Mouse (Mus musculus) right cerebral cortex, postnatal 25 days (tissue): ENCODE results near the gene Crbn.

Experiments used
- DNase-seq: peaks from one replicate; pipeline ENCODE4 v3.0.0; 2022

Gene Crbn

DNA sequence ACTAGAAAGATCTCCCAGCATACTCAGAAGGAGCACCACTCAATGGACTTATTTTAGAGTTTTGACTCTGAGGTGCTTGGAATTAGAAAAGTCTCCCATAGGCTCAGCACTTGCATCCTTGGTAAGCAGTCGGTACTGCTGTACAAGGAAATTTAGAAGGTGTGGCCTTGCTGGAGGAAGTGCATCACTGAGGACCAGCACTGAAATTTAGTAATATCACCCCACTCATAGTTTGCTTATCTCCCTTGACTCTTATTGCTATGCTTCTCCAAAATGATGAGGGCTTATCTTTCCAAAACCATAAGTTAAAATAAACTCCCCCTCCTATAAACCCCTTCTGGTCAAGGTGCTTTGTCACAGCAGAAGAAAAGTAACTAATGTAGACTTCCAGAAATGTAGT lies 38.4 kb downstream of the Crbn start:
- DNase-seq = no peak

DNA sequence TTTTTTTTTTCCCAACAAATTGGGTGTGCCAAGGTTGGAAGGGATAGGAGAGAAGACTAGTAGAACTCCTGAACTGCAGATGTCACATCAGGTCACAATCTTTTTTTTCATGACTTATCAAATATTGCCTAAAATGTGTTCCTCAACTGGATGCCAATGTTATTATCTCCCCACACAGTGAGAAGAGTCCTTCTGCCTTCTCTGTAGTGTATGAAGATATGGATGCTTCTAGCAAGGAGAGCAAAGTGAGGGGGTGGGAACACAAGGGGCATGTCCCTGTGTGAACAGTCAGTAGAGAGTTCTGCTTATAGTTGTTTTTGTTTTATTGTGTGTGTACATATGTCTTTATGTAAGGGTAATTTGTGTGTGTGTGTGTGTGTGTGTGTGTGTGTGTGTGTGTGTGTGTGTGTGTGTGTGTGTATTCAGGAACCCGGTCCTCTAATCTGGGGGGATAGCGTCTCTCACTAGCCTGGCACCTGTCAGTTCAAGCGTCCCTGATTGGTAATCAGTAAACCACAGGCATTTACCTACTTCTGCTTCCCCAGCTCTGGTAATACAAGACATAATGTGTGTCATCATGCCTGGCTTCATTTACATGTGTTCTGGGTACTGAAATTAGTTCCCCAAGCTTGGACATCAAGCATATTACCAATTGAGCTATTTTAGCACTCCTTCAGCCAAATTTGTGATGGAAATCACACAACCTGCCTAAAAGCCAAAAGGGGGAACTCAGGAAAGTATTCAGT lies 39.2 kb downstream of the Crbn start:
- DNase-seq = no peak

DNA sequence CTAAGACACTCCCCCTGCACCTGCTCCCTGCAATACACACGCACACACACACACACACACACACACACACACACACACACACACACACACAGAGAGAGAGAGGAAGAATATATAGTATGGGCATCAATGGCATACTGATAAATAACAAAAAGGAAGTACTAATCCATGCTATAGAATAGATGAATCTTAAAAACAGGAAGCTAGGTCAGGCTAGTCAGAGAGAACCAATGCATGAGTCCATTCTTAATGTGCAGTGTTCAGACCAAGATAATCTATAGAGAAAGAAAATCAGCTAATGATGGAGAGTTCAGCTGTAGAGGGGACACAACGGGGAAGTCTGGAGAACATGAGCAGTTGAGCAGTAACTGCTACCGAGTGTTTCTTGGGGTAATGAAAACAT lies 41.6 kb downstream of the Crbn start:
- no peak for DNase-seq

DNA sequence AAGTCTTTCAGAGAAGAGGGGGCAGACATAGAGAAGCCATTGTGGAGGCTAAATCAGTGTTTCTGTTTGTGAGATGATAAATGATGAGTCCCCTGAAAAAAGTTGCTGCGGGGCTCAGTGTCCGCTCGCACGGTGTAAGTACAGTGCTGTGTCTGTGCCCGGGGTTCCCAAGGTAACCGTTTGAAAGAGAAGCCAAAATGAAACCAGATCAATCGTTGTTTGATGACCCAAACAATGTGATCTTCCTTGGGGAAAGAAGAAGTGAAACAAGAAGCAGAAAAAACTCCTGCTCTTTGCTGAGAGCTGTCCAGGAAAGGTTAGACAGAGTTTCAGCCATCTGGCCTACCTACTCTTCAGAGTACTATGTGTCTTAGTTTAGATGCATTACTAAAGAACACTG lies 49.6 kb downstream of the Crbn start:
- DNase-seq = no peak

DNA sequence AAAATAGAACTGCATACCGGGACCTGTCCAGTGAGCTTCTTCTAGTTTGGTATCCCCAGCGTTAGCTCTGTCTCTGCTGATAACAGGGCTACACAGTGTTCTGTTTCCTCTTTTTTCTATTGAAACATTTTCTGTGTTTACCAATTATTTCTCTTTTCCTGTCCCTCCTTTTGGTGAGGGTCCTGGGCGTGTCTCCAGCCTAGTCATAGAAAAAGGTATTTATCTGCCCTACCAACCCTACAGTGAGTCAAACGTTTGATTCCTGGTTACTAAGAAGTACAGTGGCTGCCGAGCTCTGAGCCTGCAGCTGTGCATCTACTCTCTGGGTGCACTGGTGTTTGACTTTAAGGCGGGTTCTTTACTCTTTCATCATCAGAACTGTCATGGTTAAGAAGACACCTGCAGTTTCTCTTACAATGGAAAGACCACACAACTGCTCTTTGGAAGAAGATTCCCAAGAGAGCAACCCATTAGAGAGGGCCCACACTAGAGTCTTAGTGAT lies 50.9 kb downstream of the Crbn start, which contains the start of gene Il5ra:
Gene Il5ra, minus strand, starts transcription at position 151 of the 502 bp plus-strand sequence.
- DNase-seq = no peak

DNA sequence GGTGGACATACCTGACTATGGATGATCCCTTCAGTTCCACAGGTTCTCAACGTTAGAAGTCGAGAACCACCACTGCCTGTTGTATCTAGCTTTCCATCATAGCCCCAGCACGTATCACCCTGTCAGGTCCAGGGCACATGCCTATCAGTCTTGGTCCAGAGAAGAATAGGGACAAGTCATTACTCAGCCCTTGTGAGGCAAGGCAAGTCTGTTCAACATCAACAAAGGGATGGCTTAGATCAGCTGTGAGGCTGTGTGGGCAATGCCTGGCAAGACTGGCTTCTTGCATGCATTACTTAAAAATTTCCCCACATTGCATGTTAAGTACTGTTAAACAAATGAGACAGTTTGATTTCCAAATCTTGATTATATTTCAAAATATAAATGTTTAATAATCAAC lies 52.1 kb downstream of the Crbn start:
- no peak for DNase-seq

DNA sequence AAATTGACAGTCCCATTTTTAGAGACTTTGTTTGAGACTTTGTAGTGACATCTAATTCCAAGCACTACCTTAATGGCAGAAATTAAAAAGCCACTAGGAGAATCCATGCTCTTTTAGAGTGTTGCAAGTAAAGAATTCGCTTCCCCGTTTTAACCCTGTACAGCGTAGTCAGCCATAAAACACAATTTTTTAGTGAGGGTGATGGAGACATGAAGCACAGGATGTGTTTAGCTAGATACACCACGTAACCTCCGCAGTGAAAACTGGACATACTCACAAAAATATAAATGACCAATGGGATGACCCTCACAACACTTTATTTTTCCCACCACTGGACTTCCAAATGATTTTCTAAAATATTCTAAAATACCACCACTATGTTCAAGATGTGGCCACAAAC lies 52.6 kb downstream of the Crbn start:
- no peak for DNase-seq

DNA sequence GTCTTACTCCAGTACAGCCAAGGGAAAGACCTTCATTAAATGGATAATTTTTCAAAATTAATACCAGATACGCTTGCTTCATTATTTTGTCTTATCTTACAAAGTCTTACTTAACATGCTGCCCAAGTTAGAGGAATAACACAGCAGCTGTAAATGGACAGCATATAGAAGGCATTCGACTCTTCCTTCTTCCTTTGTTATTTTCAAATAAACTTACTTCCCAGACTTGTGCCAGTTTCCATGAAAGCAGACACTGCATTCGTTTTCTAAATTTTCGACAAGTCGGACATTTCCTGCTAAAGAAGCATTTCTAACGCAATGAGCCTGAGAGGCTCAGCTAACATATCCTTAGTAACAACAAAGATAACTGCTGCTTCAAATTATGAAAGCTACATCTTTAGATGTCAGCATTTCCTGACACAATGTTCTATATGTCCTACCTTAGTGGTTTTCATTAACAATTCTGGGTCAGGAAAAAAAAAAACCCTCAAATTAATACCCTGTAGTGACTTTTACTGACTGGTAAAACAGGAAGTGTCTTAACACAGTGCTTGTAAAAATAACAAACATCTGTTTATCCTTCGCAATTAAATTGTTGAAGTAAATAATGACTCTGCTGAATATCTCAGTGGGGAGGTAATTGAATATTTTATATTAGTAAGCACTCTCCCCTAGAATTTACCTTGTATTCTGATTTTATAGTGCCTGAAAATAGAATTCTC lies 54.0 kb downstream of the Crbn start:
- DNase-seq = no peak

DNA sequence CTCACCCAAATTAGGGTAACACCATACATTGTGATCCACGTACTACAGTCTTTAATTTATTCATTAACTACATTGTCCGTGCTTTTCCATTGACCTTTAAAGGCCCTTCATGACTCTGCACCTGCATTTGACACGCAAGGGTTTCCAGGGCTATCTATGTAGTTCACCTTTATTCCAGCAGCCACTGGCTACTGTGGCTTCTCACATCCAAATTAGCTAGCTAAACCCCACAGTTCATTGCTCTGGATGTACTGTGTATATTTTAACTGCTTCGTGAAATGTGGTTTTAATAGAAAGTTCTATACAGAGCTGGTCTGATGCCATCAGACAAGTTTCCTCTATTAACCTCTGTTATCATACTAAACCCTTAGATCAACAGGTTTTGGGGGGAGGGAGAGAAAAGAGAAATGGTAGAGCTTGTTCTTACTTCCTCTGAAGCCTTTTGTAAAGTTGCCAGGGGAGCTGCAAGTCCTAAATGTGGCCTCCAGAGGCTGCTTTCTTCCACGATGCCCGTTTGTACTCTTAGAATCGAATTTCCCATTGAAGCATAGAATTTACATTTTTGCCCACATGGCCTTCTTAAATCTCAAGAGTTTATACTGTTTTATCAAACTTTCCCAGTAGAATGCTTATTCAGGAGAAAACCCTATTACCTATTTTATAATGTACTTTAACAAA lies 56.2 kb downstream of the Crbn start:
- DNase-seq = no peak

DNA sequence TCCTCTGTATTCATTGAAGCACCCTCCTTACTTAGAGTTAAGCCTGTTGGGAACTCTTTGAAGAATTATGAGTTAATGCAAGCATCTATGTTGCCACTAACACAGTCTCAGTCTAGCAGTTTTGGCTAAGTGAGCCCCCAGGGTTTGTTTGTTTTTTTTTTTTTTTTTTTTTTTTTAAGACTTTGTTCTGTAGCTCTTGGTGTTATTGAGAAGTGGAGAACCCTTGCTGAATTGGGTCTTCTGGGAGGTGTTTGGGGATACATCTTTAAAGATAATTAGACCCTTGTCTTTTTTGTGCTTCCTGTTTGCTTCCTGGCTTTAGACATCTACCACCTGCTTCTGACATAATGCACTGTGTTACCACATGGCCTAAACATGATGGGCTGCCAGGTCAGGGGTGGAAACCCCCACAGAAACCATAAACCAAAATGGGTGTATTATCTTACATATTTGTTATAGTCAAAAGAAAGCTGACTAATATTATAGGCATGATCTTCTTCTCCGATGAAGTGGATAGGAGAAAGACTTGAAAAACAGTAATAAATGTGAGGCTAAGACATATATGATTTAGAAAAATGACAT lies 59.5 kb downstream of the Crbn start:
- DNase-seq = no peak

DNA sequence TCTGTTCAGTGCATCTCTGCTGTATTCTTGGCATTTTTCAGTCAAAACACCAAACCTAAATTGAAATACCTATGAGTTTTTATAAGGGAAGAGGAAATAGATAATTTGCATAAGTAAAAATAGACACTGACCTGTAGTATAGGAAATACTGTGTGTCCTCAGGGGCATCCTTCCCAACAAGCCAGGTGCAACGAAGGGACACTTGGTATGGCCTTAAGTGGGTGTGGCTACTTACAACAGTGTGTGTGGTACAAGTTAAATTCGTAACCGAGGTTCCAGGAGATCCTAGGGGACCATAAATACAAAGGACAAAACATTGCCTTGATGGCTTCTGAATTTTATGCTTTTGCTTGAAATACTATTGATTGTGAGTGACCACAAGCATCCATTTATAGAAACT lies 61.6 kb downstream of the Crbn start:
- no peak for DNase-seq

DNA sequence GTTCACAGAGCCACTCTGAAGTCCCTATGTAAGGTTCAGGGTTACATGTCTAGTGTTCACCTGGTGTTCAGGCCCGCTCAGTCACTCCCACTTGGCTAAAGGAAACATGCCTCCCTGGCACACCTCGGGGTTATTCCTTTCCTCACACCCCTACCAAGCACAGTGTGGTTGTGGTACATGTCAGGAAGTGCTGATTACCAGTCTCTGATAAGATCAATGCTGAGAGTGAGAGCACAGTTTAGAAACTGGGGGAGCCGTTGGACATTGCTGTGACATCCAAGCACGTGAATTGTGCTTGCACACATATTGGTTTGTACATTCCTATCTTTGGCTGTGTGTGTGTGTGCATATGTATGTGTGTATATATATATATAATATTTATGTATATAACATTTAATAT lies 67.3 kb downstream of the Crbn start:
- no peak for DNase-seq
